Mouse (Mus musculus): ENCODE results near the gene Fam198a. TPM values are rescaled to one million over a fixed set of nuclear protein-coding genes. Genes with fewer than 3 reads are reported as not detected.
A peak's percentile ranks its signal among the peaks of the same experiment; 100 is the strongest.

Fam198a gene
- polyA plus RNA-seq, 1 experiment from 2014 or later: 0.72 TPM

DNA sequence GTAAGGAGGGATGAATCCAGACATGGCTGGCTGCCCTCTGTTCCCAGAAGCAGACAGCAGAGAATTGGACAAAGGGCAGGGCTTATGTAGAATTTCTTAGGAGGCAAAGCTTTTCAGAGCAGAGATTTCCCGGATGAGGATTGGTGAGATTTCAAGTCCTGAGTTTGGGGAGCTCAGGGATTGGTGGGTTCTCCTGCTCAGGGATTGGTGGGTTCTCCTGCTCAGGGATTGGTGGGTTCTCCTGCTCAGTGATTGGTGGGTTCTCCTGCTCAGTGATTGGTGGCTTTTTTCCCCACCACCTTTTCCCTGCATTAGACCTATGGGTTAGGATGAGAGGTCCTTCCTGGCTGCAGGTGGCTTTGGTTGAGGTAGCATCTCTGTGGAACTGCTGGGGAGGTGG, 13.8 kb upstream of the Fam198a start:
- WGBS: 61% methylated on average over 1 of the region's 1 CpGs
- H3K4me3 ChIP-seq: no peak overlapping the region
- no peaks in the 10 kb centered on the region for H3K9me3 ChIP-seq
- 0 out of 2 replicates have a peak, but pooled peaks cover 3% of the 10 kb centered on the region for H3K36me3 ChIP-seq
- no peaks in the 10 kb centered on the region for H3K27me3 ChIP-seq (ENCODE audit: insufficient read depth, poor library complexity, severe bottlenecking)
- no peak overlapping the region for H3K27ac ChIP-seq
- DNase-seq (ENCODE audit: low spot score): no peak
- H3K4me1 ChIP-seq: peaks cover 6% of the 10 kb centered on the region; the same call in 1 of the 2 replicates

DNA sequence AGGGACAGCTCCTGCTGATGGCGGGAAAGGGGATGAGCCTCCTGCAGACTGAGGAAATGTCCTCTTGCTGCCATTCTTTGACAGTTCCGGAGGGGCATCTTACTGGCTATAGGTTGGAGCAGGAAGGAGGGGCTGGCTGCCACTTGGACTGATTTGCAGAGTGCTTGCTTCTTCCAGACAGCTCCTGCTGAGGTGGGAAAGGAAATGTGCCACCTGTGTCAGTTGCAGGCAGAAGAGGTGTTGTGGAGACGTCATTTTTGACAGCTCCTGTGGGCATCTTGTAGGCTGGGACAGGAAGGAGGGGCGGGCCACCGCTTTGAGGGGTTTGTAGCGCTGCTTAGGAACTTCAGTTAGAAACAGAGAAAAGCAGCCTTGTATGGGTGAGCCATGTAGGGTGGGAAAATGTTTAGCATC, 13.3 kb upstream of the Fam198a start:
- 49% methylated on average over 6 of the region's 6 CpGs for WGBS
- 0 out of 2 replicates have a peak, but pooled peaks cover 3% of the 10 kb centered on the region for H3K36me3 ChIP-seq
- no peaks in the 10 kb centered on the region for H3K9me3 ChIP-seq
- 0 out of 2 replicates have a peak overlapping the region, but pooled peaks have one; percentile 16 for H3K27ac ChIP-seq
- H3K4me3 ChIP-seq: peak overlapping the region; percentile 56
- H3K4me1 ChIP-seq: peaks cover 6% of the 10 kb centered on the region; the same call in 1 of the 2 replicates
- H3K27me3 ChIP-seq (ENCODE audit: insufficient read depth, poor library complexity, severe bottlenecking): no peaks in the 10 kb centered on the region
- DNase-seq (ENCODE audit: low spot score): peak; percentile 73

DNA sequence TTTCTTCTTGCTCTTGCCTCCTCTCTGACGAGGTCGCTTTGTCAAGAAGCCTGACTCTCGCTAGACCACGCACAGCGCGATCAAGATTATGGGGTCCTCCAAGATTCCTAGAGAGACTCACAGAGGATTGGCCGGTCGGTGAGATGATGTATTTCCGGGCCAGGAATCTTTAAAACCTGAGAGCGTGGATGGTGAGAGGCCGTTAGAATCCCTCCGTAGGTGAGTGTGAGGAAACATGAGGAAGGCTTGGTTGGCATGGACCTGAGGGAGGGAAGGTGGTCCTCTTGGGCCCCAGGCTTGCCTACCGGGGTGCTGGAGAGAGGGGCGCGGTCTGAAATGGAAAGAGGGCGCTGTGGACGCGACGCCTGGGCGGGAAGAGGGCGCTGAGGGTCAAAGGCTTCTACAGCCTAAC, 12.8 kb upstream of the Fam198a start:
- Histone ChIP-seq H3K4me3 (peak overlapping the region; percentile 56), H3K36me3 (0 out of 2 replicates have a peak, but pooled peaks cover 3% of the 10 kb centered on the region), H3K9me3 (no peaks in the 10 kb centered on the region), H3K27ac (peak overlapping the region; percentile 82), H3K27me3 (ENCODE audit: insufficient read depth, poor library complexity, severe bottlenecking) (no peaks in the 10 kb centered on the region), H3K4me1 (peaks cover 6% of the 10 kb centered on the region; the same call in 1 of the 2 replicates)
- peak; percentile 75 for DNase-seq (ENCODE audit: low spot score)
- WGBS: 49% methylated on average over 21 of the region's 21 CpGs

- no peaks in the 10 kb centered on the region for H3K27me3 ChIP-seq (ENCODE audit: insufficient read depth, poor library complexity, severe bottlenecking)
- H3K27ac ChIP-seq: no peak overlapping the region
- no peaks in the 10 kb centered on the region for H3K4me1 ChIP-seq
- H3K36me3 ChIP-seq: 0 out of 2 replicates have a peak, but pooled peaks cover 3% of the 10 kb centered on the region
- no peaks in the 10 kb centered on the region for H3K9me3 ChIP-seq
- DNase-seq (ENCODE audit: low spot score): no peak
- H3K4me3 ChIP-seq: no peak overlapping the region
- 81% methylated on average over 3 of the region's 3 CpGs for WGBS
Observed at GRCm38 (mm10) chr9:121943005-121943404, 7.8 kb upstream of the Fam198a start.

DNA sequence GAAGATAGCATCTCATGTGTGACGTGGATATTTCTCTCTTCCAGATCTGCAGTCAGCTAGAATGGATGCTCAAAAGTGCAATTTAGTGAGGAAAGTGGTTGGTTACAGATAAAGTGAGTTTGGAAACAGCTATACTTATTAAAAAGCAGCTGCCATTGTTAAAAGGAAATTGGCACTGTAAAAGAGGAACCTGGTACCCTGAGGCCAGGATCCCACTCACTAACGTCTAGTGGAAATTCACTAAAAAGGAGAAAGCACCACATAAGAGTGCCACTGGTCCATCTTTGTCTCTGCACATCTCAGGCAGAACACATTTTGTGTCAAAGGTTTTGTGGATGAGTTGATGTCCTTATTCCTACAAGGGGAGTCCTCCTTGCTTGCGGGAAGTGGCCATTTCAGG, 7.2 kb upstream of the Fam198a start:
- H3K27ac ChIP-seq: no peak overlapping the region
- H3K4me3 ChIP-seq: no peak overlapping the region
- no peaks in the 10 kb centered on the region for H3K4me1 ChIP-seq
- 88% methylated on average over 3 of the region's 3 CpGs for WGBS
- 0 out of 2 replicates have a peak, but pooled peaks cover 3% of the 10 kb centered on the region for H3K36me3 ChIP-seq
- no peaks in the 10 kb centered on the region for H3K9me3 ChIP-seq
- DNase-seq (ENCODE audit: low spot score): no peak
- no peaks in the 10 kb centered on the region for H3K27me3 ChIP-seq (ENCODE audit: insufficient read depth, poor library complexity, severe bottlenecking)

DNA sequence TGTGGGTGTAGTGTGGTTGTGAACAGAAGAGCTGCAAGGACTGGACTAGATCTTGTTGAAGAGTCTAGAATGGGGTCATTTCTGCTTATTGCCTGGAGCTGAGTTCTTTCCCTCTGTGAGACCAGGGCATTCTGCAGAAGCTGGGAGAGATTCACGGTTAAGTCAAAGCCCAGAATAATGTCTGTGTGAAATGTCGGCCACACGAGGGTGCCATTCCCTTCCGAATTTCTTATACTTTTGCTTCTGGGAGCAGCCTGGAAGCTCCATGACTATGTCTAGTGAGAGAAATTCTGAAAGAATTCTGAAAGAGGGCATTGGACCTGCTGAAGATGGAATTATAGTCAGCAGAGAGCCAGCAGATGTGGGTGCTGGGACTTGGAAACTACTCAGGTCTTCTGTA, 3.0 kb upstream of the Fam198a start:
- Histone ChIP-seq H3K4me1 (peaks cover 15% of the 10 kb centered on the region), H3K4me3 (no peak overlapping the region), H3K27ac (no peak overlapping the region), H3K36me3 (no peaks in the 10 kb centered on the region), H3K9me3 (no peaks in the 10 kb centered on the region), H3K27me3 (ENCODE audit: insufficient read depth, poor library complexity, severe bottlenecking) (no peaks in the 10 kb centered on the region; the same call in 1 of the 2 replicates)
- WGBS: 9% methylated on average over 4 of the region's 4 CpGs
- no peak for DNase-seq (ENCODE audit: low spot score)

- Histone ChIP-seq H3K4me3 (no peak overlapping the region), H3K9me3 (no peaks in the 10 kb centered on the region), H3K27ac (no peak overlapping the region), H3K27me3 (ENCODE audit: insufficient read depth, poor library complexity, severe bottlenecking) (no peaks in the 10 kb centered on the region; the same call in 1 of the 2 replicates), H3K4me1 (peaks cover 15% of the 10 kb centered on the region), H3K36me3 (no peaks in the 10 kb centered on the region)
- no peak for DNase-seq (ENCODE audit: low spot score)
- WGBS: 43% methylated on average over 4 of the region's 4 CpGs
Observed at GRCm38 (mm10) chr9:121948431-121948830, 2.4 kb upstream of the Fam198a start.

GRCm38 (mm10) chr9:121951114-121951423, 281 bp downstream of the Fam198a start:
- H3K36me3 ChIP-seq: no peaks in the 10 kb centered on the region
- no peak overlapping the region; the same call in 1 of the 2 replicates for H3K4me3 ChIP-seq
- H3K9me3 ChIP-seq: no peaks in the 10 kb centered on the region
- no peak for DNase-seq (ENCODE audit: low spot score)
- WGBS: 34% methylated on average over 4 of the region's 4 CpGs
- peaks cover 15% of the 10 kb centered on the region for H3K4me1 ChIP-seq
- no peaks in the 10 kb centered on the region; the same call in 1 of the 2 replicates for H3K27me3 ChIP-seq (ENCODE audit: insufficient read depth, poor library complexity, severe bottlenecking)
- H3K27ac ChIP-seq: no peak overlapping the region

DNA sequence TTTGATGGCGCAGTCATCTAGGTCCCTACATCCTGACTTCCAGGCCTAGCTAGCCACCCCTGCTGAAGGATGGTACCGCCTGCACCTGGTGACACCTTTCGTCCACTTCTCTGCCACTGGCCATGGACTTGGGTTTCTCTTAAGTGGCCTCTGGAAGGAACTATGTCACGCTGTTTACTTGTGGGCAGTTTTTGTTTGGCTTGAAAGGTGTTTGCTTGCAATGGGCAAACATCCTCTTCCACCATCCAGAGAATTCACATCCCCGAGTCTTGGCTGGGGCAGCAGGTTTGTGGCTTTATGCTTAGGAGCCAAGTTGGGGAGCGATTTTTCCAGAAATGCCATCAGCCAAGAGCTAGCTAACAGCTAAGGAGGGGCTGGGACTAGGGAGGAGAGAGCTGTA, 1.8 kb downstream of the Fam198a start:
- DNase-seq (ENCODE audit: low spot score): no peak
- WGBS: 87% methylated on average over 6 of the region's 6 CpGs
- Histone ChIP-seq H3K9me3 (no peaks in the 10 kb centered on the region), H3K4me1 (peaks cover 15% of the 10 kb centered on the region), H3K4me3 (no peak overlapping the region), H3K27ac (no peak overlapping the region), H3K36me3 (no peaks in the 10 kb centered on the region), H3K27me3 (ENCODE audit: insufficient read depth, poor library complexity, severe bottlenecking) (no peaks in the 10 kb centered on the region; the same call in 1 of the 2 replicates)

DNA sequence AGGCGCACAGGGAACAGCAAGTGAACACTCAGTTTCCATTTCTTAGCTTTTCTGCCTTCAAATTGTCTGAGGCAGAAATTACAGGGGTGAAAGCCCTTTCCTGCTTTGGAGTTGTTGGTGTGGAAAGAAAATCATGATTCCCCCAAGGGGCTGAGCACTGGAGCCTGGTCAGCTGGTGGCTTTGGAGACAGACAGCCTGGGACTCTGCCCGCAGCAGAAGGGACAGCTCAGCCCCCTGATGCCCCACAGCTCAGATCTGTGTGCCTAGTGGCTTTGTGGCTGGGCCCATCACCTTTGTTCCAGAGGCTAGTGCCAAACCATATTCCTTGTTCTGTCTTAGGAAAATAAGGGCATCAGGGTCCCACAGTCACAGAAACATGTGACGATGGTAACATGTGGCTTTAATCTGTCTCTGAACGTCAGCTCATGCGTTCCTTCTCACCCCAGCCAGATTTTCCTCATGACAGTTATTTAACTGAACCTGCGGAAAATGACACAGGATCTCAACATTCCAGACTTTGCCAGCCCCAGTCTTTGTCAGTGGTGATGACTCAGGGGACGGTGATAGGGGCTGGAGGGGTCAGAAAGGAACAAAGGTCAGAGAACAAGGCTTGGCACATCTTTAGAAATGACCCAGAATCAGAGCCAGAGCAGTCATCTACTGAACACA, 9.3 kb downstream of the Fam198a start:
- Histone ChIP-seq H3K9me3 (no peaks in the 10 kb centered on the region), H3K27ac (no peak overlapping the region), H3K4me1 (peaks cover 14% of the 10 kb centered on the region; the same call in 1 of the 2 replicates), H3K36me3 (no peaks in the 10 kb centered on the region), H3K4me3 (no peak overlapping the region), H3K27me3 (ENCODE audit: insufficient read depth, poor library complexity, severe bottlenecking) (no peaks in the 10 kb centered on the region)
- no peak for DNase-seq (ENCODE audit: low spot score)
- 43% methylated on average over 7 of the region's 7 CpGs for WGBS

- Histone ChIP-seq H3K27ac (no peak overlapping the region), H3K4me1 (peaks cover 9% of the 10 kb centered on the region; the same call in 1 of the 2 replicates), H3K36me3 (no peaks in the 10 kb centered on the region), H3K4me3 (no peak overlapping the region), H3K9me3 (no peaks in the 10 kb centered on the region), H3K27me3 (ENCODE audit: insufficient read depth, poor library complexity, severe bottlenecking) (no peaks in the 10 kb centered on the region; the same call in 1 of the 2 replicates)
- 85% methylated on average over 7 of the region's 7 CpGs for WGBS
- DNase-seq (ENCODE audit: low spot score): no peak
Observed at GRCm38 (mm10) chr9:121964941-121965340, 14.2 kb downstream of the Fam198a start.

- Histone ChIP-seq H3K9me3 (no peaks in the 10 kb centered on the region), H3K36me3 (no peaks in the 10 kb centered on the region), H3K4me3 (no peak overlapping the region), H3K27me3 (ENCODE audit: insufficient read depth, poor library complexity, severe bottlenecking) (peaks cover 5% of the 10 kb centered on the region; the same call in 1 of the 2 replicates), H3K27ac (no peak overlapping the region), H3K4me1 (0 out of 2 replicates have a peak, but pooled peaks cover 8% of the 10 kb centered on the region)
- no peak for DNase-seq (ENCODE audit: low spot score)
- 84% methylated on average over 5 of the region's 5 CpGs for WGBS
Observed at GRCm38 (mm10) chr9:121968258-121968657, 17.5 kb downstream of the Fam198a start.

DNA sequence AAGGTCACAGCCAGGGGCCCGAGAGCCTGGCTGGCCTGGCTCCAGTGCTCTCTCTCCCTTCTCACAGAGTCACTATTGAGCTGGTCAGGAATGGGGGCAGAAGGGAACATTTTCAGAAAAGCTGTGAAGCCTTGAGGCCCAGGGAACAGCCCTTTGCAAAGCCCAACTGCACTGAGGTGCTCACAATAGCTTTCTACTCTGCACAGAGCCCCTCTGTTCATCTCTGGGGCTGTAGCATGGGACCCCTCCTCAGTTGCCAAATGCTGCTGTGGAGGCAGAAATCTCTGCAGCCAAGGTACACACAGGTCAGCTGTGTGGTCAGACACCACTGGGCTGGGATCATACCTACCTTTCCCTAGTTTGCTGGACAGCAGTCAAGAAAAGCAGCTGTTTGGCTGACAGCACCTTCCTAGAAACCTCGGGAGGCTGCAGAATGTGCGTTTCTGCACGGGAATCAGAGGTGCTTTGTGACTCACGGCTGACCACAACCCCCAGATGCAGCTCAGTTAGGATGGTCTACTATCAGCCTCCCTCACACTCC, 19.1 kb downstream of the Fam198a start:
- Histone ChIP-seq H3K27ac (no peak overlapping the region), H3K4me1 (0 out of 2 replicates have a peak, but pooled peaks cover 8% of the 10 kb centered on the region), H3K9me3 (no peaks in the 10 kb centered on the region), H3K27me3 (ENCODE audit: insufficient read depth, poor library complexity, severe bottlenecking) (peaks cover 5% of the 10 kb centered on the region; the same call in 1 of the 2 replicates), H3K4me3 (no peak overlapping the region), H3K36me3 (no peaks in the 10 kb centered on the region)
- no peak for DNase-seq (ENCODE audit: low spot score)
- 61% methylated on average over 5 of the region's 5 CpGs for WGBS

Data from heart, embryonic 10.5 days (tissue).